Mouse (Mus musculus) liver, postnatal 0 days (tissue): ENCODE measurements around the gene Arl3.

Experiments
- CTCF ChIP-seq: sonication (generic); IDR thresholded peaks from 2 replicates; pipeline ENCODE4 v1.5.1; 2016; ENCODE audit warnings: antibody characterized with exemption, low read depth
- EP300 ChIP-seq: IDR thresholded peaks from 2 replicates; pipeline ENCODE4 v1.6.1; 2016; ENCODE audit warnings: antibody characterized with exemption, low read depth, mild to moderate bottlenecking

DNA sequence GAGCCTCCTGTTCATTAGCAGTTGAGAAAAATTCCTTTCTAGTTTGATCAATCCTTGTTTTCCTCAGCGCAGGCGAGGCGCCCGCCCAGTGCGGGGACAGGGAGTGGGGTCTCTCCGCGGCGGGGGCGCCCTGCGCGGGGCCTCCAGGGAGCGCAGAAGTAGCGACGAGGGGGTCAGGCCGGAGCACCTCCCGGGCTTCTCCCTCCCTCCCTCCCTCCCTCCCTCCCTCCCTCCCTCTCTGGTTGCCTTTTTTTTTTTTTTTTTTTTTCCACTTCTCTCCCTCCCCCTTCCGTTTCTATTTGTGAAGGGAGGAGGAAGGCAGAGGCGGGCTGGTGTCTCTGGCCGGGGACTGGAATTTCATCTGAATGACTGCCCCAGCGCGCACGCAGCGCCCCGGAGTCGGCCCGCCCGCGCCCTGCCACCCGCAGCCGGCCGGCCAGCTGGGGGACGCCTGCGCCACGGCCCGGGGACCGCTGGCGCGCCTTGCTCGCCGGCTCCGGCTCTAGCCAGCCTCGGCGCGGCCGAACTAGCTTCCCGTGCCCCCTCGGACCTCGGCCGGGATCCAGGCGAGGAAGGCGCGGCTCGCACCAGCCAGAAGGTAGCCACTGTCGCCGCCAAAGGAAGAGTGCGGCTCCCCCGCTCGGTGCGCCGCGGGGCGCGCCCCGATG lies 71.5 kb downstream of the Arl3 start, which contains the start of gene Trim8:
- TF ChIP-seq CTCF (no peak), EP300 (no peak)
